Mouse (Mus musculus): ENCODE results near the gene Cfap44.
"Not testable (repeated sequence)": the region's sequence is repeated elsewhere in the genome, so short reads cannot be mapped to it uniquely, and the experiment has no call there.

The Cfap44 gene

DNA sequence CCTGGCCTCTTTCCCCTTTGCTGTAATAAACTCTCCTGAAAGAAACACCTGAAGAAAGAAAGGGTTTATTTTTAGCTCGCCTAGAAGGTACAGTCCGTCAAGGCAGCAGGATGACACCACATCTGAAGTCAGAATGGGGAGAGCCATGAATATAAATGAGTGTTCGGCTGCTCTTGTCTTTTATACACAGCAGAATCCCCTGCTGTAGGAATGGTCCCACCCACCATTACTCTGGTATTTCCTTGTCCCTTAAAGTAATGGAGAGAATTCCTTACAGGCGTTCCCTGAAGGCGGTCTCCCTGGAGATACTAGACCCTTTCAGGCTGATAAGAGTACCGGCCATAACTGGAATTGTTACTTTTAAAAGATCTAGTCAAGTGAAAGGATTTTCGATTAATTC, 35.4 kb downstream of the Cfap44 start:
- DNase-seq, result no peak

GRCm38 (mm10) chr16:44434931-44435330, 40.3 kb downstream of the Cfap44 start:
- DNase-seq, result no peak

DNA sequence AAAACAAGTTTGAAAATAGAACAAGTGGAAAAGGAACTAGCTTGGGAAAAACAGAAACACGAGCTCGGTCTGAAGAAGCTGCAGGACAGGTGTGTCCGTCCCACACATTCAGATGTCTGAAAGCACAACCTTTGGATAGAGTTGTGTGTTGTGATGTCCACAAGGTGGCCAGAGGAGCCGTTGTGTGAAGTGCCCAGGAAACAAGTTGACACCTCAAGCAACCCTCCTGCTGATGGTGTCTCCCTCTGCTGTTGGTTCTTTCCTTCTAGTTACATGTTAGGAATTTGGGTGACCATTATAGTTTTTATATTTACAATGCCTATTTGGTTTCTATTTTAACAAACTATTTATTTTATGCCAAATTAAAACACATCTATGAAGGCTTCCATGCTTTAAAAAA, 40.9 kb downstream of the Cfap44 start:
- DNase-seq, result peak in 1 of 2 experiments; percentile 11

DNA sequence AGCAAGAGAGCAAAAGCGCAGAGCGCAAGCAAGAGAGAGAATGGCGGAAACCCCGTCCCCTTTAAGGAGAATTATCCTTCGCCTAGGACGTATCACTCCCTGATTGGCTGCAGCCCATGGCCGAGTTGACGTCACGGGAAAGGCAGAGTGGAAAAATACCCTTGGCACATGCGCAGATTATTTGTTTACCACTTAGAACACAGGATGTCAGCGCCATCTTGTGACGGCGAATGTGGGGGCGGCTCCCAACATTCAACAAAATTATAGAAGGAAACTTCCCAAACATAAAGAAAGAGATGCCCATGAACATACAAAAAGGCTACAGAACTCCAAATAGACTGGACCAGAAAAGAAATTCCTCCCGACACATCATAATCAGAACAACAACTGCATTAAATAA, 47.3 kb downstream of the Cfap44 start:
- not testable (repeated sequence) for DNase-seq

DNA sequence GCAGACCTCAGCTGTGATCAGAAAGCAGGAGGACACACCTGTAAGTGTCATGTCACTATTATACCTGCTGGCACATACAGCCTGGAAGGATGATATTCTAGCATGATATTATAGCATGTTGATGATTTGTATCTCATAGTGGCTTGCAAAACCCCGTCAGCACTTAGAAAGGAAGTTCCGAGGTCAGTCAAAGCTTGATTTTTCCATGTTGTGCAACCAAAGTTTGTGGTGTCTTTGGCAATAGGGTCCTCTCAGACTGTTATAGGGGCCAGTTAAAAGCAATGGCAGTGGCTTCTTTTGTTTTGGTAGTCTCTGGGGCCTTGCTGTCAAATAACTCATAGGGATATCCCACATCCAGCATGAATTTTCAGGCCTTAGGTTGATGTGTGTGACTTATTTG, 63.3 kb downstream of the Cfap44 start:
- no peak for DNase-seq

DNA sequence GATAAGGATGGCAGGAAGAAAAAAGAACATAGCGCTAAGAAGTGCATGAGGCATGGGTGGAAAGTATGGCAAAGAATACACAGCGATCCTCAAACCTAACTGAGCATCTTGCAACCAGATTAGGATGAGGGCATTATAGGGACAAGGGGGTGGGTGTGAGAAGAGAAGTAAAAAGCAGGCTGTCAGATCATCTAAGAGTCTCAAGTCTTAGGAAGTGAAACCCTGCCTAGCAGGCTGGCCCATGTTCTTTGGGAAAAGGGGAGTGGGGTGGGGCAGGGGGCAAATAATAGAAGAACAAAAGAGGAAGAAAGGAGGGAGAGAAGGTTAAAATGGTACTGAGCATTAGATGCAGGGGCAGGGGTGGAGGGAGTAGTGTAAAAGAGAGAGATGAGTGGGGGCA, 64.2 kb downstream of the Cfap44 start:
- no peak for DNase-seq

DNA sequence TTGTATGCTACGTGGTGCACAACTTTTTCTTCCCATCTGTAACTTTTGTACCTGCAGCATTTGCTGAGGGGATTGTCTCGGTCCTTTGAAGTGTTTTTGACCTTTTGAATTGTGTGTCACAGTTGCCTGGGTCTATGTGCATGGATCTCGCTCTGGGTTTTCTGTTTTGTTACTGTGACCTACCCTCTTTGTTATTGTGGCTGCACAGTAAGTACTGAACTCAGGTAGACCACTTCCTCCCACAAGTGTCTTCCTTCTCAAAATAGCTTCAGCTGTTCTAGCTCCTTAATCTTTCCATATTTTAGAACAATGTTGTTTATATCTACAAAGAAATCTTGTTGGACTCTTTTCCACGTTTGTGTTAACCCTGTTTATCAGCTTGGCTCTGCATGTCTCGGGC, 66.3 kb downstream of the Cfap44 start:
- DNase-seq, result no peak

- no peak for DNase-seq
These were observed 80.7 kb downstream of the Cfap44 start for GRCm38 (mm10) chr16:44475281-44475680.

DNA sequence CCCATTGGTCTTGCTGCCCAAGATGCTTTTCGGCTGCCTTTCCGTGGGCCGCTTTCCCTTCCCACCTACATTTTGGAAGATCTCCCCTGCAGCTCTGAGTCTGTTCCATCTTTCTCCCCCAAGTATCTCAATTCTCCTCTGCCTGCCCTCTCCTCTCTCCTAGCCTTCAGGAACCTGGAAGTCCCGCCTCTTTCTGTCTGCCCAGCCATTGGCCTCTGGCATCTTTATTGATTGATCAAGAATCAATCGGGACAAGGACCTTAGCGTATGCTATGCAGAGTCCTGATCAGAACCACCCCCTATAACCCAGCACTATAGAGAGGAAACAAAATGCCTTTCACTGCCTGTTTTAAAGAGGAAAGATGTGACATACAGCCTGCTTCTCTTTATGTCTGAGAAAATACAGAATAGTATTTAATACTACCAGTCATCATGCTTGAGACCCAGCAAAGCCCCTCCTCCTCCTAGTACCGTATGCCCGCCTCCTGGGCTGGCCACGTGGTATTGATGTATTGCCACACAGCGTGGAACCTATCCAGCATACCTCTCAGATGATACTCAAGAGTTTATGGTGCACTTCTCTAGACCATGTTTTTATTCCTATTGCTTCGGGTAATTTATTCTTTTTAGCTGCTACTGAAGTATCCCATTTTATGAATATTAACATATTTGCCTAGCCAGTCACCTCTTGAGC, 81.2 kb downstream of the Cfap44 start:
- DNase-seq, result no peak

- peak; percentile 49 to 62 for DNase-seq
These were observed 84.2 kb downstream of the Cfap44 start for GRCm38 (mm10) chr16:44478767-44479166.

GRCm38 (mm10) chr16:44479852-44480251, 85.3 kb downstream of the Cfap44 start:
- peak; percentile 97 to 98 for DNase-seq

- DNase-seq, result peak; percentile 32 to 49
These were observed 86.0 kb downstream of the Cfap44 start for GRCm38 (mm10) chr16:44480616-44481015.

- peak; percentile 22 to 41 for DNase-seq
These were observed 87.3 kb downstream of the Cfap44 start for GRCm38 (mm10) chr16:44481599-44482593.

DNA sequence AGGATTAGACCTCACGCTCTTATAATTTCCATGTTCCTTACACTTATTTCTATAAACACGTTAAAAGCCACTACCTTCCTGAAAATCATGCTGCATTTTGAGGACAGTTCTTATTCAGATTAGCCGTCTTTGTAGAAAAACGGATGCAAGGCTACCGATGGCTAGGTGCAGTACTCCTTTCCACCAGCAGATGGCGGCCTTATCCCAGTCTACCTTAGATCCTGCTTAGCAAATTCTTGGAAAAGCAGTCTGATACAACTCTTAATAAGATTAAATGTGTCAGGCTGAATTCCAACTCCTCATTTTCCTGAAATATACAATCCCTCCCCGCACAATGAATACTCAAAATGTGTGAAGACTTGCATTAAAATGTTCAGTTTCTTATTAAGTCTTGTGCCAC, 89.5 kb downstream of the Cfap44 start:
- DNase-seq, result peak; percentile 95 to 96

GRCm38 (mm10) chr16:44484831-44485230, 90.2 kb downstream of the Cfap44 start:
- DNase-seq, result peak; percentile 7 to 10

DNA sequence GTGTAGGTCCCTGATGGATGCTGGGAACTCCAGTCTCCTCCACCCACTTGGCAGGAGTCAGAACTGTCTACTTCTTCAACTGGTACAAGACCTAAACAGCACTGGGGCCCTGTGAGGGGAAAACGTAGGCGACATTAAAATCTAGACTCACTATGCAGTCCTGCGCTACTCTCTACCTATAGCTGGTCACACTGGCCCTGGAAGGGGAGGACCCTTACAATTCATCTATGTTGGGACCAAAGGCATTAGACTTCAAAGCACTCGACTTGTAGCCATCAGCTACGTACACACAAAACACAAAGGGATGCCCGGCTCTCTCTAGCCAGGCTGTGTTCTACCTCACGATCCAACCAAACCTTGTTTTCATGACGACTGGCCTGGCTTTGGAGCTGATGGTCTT, 91.1 kb downstream of the Cfap44 start:
- peak; percentile 10 to 19 for DNase-seq

- DNase-seq, result peak; percentile 11 to 13
These were observed 92.0 kb downstream of the Cfap44 start for GRCm38 (mm10) chr16:44486612-44487011.

GRCm38 (mm10) chr16:44487194-44487593, 92.6 kb downstream of the Cfap44 start:
- DNase-seq, result peak; percentile 19

DNA sequence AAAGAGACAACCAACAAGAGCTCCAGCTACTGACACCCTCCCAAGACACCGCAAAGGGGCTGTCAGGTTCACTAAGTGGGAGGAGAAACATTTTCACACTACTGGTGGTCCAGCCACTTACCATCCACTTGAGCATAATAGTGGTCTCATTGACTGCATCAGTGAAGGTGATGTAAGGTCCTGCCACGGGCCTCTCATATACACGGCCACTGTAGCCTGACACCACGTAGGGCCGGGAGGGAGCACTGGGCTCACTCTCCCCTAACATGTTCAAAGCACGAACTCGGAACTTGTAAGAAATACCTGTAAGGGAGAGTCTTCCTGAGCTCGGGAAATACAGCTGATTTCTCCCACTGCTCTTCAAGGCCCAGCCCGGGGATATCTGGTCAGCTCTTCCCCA, 96.5 kb downstream of the Cfap44 start:
- peak; percentile 2 to 3 for DNase-seq

GRCm38 (mm10) chr16:44492151-44492550, 97.6 kb downstream of the Cfap44 start:
- peak; percentile 3 for DNase-seq

DNA sequence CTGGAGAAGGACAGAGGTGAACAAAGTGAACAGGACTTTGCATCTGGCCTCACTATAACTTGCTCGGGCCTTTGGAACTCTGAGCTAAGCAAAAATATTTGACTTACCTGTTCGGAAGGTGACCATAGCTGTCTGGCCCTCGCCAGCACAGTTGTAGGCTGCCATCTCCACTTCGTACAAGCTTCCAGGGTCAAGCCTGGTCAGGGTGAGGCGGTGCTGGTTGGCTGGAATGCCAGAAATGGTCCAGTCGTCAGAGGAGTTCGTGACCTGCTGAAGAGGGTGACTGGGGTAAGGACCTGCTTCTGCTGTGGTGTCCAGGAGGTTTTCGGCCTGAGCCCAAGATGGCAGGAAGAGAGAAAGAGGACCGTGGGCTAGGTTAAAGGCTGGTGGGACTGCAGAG, 98.1 kb downstream of the Cfap44 start:
- peak in 1 of 2 experiments; percentile 5 for DNase-seq

DNA sequence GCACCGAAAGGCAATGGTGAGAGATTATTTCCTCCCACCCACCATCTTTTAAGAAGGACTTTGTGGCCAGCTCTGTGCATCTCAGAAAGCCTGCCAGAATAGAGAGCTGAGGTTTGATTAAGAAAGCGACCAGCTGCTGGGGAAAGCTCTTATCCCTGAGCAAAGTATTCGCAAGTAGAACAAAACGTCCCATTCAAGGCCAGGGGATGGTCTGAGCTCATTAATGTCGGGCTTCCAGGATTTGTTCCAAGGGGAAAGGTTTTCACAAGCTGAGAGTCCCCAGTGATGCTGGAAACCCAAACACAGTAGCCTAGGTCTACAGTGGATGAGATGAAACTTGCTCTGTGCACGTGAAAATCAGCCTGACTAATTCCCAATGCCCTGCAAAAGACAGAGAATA, 99.3 kb downstream of the Cfap44 start:
- DNase-seq, result peak; percentile 9 to 30

GRCm38 (mm10) chr16:44494441-44495108, 100.0 kb downstream of the Cfap44 start:
- DNase-seq, result peak; percentile 62 to 73
